Mouse (Mus musculus): ENCODE measurements around the gene Mthfr. TPM values are rescaled to one million over a fixed set of nuclear protein-coding genes. Genes with fewer than 3 reads are reported as not detected.

Gene Mthfr
- polyA plus RNA-seq, 1 experiment, result 9.9 TPM

DNA sequence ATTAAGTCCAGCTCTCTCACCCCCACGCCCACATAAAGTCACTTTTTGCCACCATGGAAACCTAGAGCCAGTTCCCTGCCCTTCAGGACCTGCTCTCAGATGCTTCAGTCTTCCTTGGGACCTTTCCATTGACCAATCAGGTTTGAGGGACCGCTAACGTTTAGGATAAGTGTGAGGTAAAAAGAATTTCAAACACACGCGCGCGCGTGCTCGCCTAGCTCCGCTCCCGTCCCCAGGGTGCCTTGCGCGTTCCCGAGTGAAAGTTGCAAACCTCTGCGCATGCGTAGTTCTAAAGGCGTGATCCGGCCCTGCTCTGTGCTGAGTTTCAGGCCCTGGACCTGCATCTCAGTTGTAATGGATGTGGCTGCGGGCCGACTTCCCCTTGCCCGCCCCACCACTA, 36.4 kb downstream of the Mthfr start:
- TF ChIP-seq GATA1 (IDR thresholded peaks at IDR 0.05; ENCODE audit: low read length), result no peak

DNA sequence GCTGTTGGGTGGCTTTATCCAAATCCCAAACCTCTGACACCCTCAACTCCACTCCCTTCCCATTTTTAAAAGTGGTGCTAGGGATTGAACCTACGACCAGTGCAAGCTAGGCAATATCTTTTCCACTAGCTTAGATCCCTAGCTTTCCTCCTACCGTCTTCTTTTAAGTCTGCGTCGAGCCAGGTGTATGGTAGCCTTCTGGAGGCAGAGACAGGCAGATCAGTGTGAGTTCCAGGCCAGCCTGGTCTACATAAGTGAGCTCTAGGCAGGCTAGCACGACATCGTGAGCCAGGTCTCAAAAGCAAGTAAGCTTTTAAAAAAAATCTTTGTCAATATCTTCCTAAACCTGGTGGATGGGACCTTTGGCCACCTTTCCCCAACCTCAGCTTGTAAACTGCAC, 37.0 kb downstream of the Mthfr start:
- no peak for TF ChIP-seq GATA1 (IDR thresholded peaks at IDR 0.05; ENCODE audit: low read length)

DNA sequence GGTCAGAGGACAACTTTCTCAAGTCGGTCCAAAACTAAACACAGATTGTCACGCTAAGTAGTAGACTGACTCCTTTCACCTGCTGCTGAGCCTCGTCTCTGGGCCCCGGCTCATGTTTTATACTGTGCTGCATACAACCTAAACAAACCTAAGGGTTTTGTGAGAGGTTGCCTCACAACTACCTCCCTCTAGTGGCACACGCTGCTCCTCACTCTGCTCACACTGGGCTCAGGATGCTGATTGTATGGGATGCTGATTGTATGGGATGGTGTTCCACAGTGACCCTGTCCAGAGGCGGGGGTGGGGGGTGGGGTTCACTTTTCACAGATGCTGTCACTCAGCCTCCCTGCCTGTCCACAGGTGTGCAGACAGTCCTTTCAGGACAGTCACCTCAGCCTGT, 40.3 kb downstream of the Mthfr start:
- no peak for TF ChIP-seq GATA1 (IDR thresholded peaks at IDR 0.05; ENCODE audit: low read length)

DNA sequence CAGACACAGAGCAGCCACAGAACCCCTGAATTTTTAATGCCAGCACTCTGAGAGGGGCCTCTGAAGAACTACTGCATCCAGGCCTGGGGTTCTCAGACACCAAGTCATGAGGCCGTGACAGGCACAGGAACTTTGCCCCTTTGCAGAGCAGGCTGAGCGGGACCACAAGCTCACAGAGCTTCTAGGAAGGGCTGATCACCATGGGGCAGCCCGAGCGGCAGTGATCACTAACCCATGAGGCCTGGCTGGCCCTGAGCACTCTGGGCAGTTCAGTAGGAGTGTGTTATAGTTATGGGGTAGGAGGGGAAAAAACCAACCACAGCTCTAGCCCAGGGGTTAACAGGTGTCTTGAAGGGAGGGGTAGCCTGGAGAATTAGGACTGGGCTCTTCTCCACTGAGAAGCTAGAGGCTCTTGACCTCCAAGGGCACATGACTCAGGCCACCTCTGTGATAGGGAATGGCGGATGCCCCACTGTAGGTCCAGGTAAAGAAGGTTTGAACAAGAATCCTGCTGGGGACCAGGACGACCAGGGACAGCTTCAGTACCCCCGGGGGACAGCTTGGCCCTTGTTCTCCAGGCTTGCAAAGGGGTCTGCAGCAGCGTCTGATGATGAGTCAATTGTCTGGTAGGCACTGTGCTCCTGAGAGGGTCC, 41.2 kb downstream of the Mthfr start:
- TF ChIP-seq GATA1 (IDR thresholded peaks at IDR 0.05; ENCODE audit: low read length), result no peak

DNA sequence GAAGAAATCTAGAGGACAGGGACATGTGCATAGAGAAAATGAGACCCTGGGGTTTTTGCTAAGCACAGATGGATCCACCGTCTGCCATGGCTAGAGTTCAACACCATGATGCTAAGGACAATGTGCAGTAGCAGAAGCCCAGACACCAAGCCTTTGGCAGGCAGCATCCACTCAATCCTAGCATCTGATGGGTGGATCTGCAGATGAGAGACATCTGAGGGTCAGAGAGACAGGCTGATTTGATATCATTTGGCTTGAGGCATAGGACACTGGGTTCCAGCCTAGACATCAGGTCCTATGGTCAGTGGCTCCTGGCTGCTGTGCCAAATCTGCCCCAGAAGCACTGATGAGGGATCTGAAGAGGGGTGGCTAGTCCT, 41.7 kb downstream of the Mthfr start:
- no peak for TF ChIP-seq GATA1 (IDR thresholded peaks at IDR 0.05; ENCODE audit: low read length)

DNA sequence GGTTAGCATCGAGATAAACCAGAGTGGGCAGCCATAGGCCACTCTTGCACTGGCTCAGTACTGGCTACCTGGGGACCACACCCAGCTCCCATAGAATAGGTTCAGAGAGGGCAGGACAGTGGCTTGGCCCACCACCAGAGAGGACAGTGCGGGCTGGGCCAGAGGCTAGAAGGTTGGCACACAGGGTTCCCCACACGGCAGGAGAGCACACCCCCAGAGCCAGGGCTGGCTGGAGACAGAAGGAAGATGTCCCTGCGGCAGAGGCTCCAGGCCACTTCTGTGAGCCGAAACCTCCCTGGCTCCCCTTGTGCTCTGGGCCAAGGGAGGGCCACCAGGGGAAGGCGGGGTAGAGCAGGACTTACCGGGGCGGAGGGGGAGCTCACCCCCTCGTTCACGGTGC, 42.3 kb downstream of the Mthfr start:
- TF ChIP-seq GATA1 (IDR thresholded peaks at IDR 0.05; ENCODE audit: low read length), result no peak

DNA sequence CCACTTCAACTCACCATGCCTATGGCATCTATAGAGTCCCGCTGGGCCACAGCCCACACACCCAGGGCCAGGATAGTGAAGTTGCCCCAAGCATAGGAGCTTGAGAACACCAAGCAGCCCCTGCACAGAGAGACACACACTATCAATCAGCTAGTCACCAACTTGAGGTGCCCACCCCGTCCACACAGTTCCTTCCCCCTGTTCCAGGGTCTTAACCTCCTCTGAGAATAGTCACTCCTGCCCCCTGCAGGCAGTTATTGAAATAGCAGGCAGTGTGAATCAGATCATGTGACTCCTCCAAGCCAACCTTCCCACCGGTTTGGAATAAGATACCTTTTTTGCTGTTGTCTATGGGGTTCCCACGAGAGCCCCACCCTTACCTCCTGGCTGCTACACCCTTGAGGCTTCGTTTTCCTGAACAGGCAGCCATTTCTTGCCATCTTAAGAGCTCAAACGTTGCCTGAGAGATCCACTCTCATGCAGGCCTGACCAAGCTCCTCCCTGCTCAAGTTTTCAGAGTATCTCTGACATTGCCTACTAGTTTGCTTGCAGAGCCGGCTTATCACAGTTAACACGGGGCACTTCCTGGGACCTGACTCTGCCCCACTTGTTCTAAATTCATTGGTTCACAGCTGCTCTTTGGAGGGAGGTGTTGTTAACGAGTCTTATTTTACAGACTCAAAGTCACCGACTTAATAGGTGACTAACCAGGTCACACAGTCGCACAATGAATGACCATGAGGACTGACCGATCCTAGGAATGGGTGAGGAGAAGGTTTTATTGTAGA, 43.6 kb downstream of the Mthfr start:
- no peak for TF ChIP-seq GATA1 (IDR thresholded peaks at IDR 0.05; ENCODE audit: low read length)

DNA sequence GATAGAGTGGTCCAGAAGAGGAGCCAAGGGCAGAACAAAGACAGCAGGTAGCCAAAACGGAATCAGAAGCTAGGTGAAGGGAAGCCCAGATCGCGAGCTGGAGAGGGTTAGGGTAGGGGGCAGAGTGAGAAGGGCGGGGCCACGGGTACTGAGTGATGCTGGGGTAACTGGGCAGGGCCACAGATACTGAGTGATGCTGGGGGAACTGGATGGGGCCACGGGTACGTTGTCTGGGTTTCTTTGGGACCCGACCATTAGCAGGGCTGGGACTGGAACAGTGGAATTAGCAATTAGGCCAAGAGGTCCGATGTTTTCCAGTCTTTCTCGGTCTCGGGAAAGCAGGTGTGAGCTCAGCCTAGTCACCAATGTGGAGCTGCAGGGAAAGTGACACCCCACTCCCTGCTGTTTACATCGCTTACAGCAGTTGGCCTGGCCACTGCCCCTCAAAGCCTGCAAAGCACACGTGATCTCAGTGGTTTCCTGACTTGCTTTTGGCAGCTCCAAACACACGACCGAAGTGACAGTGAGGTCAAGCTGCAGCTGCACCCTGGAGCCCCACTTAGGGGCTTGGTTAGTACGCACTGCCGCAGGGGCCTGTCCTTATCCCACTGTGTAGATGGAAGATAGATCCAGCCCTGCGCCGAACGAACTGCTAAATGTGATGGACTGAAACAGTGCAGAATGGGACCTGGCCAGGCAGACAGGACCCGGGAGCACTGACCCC, 44.5 kb downstream of the Mthfr start:
- no peak for TF ChIP-seq GATA1 (IDR thresholded peaks at IDR 0.05; ENCODE audit: low read length)

DNA sequence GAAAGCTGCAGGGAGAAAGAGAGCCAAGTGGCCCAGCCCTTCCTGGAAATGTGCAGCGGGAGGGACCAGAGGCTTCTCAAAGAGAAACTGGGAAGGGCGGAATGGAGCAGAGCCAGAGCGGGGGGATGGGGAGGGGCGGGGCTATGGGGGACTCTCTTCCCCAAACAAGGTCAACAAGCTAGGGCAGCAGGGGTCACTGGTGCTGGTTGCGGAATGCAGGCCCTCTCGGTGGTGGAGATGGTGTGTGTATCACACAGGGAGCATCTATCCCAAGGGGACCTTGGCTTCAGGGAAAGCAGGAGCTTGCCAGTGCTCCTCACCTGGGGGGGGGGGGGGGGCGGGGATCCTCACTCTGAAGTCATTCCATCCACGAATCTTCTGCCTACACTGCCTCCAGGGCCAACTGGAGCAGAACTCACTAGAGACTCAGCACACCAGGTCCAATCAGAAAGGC, 45.4 kb downstream of the Mthfr start:
- TF ChIP-seq GATA1 (IDR thresholded peaks at IDR 0.05; ENCODE audit: low read length), result no peak

DNA sequence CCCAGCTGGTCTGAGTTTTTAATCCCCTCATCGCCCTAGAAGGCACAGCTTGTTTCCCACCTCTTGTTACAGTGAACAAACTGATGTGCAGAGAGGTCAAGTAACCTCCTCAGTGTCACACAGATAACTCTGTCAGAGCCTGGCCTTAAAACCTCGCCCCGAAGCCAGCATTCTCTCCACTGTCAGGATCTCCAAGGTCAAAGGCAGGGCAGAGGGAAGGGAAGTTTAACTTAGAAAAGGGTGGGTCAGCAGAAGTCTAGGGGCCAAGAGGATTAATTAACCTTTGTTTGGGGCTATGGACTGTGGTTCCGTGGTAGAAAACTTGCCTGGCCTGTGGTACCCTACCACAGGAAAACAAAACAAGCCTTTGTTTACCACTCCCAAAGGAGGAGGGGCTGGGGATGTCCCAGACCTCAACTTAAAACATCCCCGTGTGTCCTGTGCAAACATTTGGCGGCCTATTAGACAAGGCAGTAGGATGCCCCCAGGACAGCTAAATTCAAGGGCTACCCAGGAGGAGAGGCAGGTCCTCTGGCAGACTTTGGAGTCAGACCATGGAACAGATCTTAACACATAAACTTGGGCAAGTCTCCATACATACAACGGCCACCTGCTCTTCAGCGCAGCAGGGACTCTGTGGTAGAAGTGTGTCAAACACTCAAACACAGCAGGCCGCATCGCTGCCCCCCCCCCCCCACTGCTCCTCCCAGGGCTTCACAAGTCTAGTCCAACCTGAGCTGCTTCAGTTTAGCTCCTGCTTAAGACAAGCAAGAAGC, 46.4 kb downstream of the Mthfr start:
- no peak for TF ChIP-seq GATA1 (IDR thresholded peaks at IDR 0.05; ENCODE audit: low read length)

DNA sequence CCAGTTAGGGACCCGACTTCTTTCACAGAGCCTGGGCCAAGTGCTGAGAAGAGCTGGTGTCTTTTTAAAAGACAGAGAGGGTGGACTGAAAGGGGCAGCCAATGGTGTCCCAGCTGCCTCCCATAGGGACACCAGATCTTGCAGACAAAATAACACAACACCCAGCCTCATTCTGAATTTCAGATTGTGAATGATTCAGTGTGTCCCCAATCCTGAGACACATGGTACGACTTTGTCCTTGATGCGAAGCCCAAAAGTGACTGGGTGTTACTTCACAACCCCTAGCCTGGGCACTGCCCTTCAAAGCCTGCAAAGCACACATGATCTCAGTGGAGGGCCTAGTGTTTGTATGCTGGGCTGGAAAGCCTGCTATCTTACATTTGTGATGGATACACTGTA, 47.0 kb downstream of the Mthfr start:
- no peak for TF ChIP-seq GATA1 (IDR thresholded peaks at IDR 0.05; ENCODE audit: low read length)

DNA sequence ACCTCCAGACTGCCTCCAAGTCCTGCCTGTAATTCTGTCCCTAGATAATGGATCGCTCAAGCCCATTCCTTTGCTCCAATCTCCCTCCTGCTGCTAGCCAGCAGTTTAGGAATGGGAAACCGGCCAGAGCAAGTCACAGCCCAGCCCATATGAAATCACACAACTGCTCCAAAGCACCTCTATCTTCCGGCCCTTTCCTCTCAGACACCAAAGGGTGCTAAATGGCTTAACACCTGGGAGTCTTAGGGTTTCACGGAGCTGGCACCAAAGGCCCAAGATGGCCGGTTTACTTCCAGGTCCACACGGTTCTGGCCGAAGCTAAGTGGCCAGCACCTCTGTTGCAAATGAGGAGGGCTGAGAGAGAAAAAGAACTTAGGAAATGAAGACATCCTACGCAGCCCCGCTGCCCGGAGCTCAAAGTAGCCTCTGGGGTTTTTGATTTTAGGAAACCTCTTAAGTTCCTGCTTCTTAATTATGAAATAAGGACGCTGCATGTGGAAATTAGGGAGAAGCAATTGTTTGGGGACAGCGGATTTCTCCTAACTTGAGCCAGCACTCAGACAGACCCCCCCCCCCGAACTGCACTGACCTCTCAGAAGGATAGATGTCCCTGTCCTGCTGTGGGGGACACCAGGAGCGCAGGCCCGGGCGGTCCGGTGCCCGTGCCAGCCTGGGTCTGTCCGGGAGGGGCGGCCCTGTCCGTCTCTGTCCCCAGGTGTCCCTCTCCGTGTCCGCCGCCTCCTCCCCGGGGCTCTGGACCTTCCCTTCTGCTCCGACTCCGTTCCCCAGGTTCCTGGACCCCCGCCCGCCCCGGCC, 48.4 kb downstream of the Mthfr start:
- no peak for TF ChIP-seq GATA1 (IDR thresholded peaks at IDR 0.05; ENCODE audit: low read length)

DNA sequence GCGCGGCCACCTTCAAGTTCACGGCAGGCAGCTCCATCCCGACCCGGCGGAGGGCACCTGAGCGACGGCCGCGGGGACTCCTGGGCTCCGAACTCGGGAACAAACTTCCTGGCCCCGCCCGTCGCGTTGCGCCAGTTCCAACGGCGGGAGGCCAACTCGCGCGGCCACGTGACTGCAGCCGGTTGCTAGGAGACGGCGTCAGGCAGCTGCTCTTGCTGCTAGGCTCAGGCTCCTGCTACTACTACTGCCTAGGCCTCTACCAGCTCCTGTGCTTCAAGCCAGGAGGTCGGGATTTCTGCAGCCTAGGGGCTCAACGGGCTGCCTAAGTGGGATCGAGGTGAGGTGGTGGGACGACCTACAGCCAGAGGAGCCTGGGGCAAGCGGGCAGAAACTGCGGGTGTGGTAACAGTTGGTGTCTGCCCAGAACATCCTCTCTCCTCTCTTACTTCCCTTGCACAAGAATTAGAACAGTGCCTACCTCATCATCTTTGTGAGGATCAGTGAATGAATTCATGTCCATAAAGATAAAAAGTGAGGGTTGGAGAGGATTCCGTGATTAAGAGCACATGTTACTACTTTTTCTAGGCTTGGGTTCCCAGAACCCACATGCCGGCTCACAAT, 49.1 kb downstream of the Mthfr start, which contains the start of gene Agtrap:
Agtrap (minus strand) TSS at position 125 of the 621 bp plus-strand sequence.
- no peak for TF ChIP-seq GATA1 (IDR thresholded peaks at IDR 0.05; ENCODE audit: low read length)

DNA sequence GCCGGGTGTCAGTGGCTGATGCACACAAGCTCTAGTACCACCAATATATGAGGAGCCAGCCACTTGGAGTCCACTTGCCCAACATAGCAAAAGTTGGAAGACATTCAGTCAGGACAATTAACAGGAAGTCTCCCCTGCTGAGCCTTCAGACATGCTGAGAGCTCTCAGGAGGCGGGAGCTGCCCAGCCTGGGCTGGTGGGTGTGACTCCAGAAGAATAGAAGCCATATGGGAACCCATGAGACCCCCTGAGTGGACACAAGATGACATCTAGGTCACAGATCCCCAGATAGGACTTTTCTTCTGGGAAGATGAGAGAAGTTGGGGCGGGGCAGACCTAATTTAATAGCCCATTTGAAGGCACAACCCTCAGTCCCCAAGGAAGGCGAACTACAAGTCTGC, 50.3 kb downstream of the Mthfr start:
- no peak for TF ChIP-seq GATA1 (IDR thresholded peaks at IDR 0.05; ENCODE audit: low read length)
